Mouse (Mus musculus): ENCODE measurements around the gene Pik3r5. TPM values are rescaled to one million over a fixed set of nuclear protein-coding genes. Genes with fewer than 3 reads are reported as not detected.

Pik3r5 gene
- polyA plus RNA-seq, 2 experiments = 0.46 to 0.66 TPM

GRCm38 (mm10) chr11:68433534-68433933, 1.6 kb downstream of the Pik3r5 start:
- no peak for ATAC-seq (ENCODE audit: insufficient read depth)
- no peak overlapping the region for H3K27ac ChIP-seq
- H3K9me3 ChIP-seq (ENCODE audit: control insufficient read depth, low read length) = no peaks in the 10 kb centered on the region
- 65% methylated on average over 5 of the region's 5 CpGs for WGBS (ENCODE audit: insufficient replicate concordance)
- no peak for TF ChIP-seq EP300 (IDR thresholded peaks at IDR 0.05; ENCODE audit: low read depth)
- TF ChIP-seq CTCF (IDR thresholded peaks at IDR 0.05; ENCODE audit: low read depth) = no peak
- H3K9ac ChIP-seq (replicated peaks) = no peak overlapping the region
- 0 out of 4 replicates have a peak, but pooled peaks cover 0 to 2% of the 10 kb centered on the region in 2 experiments for H3K4me1 ChIP-seq (replicated peaks; ENCODE audit: control insufficient read depth in 2 of 2, insufficient read depth in 2 of 2, low read length in 1 of 2)
- H3K4me3 ChIP-seq (ENCODE audit: insufficient read depth in 1 of 2, low read depth in 2 of 2, low read length in 2 of 2) = no peak overlapping the region
- H3K36me3 ChIP-seq (replicated peaks; ENCODE audit: control insufficient read depth, insufficient read depth, low read depth) = no peaks in the 10 kb centered on the region
- DNase-seq (ENCODE audit: low read depth in 3 of 3, low spot score in 3 of 3) = no peak
- no peak overlapping the region for H3K4me2 ChIP-seq (ENCODE audit: low read depth)
- H3K27me3 ChIP-seq (ENCODE audit: control insufficient read depth, insufficient read depth, low read length) = peaks cover 3% of the 10 kb centered on the region

- H3K4me1 ChIP-seq (replicated peaks; ENCODE audit: control insufficient read depth in 2 of 2, insufficient read depth in 2 of 2, low read length in 1 of 2) = 0 out of 4 replicates have a peak, but pooled peaks cover 0 to 2% of the 10 kb centered on the region in 2 experiments
- H3K36me3 ChIP-seq (replicated peaks; ENCODE audit: control insufficient read depth, insufficient read depth, low read depth) = no peaks in the 10 kb centered on the region
- no peak for ATAC-seq (ENCODE audit: insufficient read depth)
- H3K9me3 ChIP-seq (ENCODE audit: control insufficient read depth, low read length) = no peaks in the 10 kb centered on the region
- H3K4me3 ChIP-seq (ENCODE audit: insufficient read depth in 1 of 2, low read depth in 2 of 2, low read length in 2 of 2) = no peak overlapping the region
- no peak overlapping the region for H3K27ac ChIP-seq
- TF ChIP-seq EP300 (IDR thresholded peaks at IDR 0.05; ENCODE audit: low read depth) = no peak
- no peak for TF ChIP-seq CTCF (IDR thresholded peaks at IDR 0.05; ENCODE audit: low read depth)
- H3K27me3 ChIP-seq (ENCODE audit: control insufficient read depth, insufficient read depth, low read length) = peaks cover 3% of the 10 kb centered on the region
- DNase-seq (ENCODE audit: low read depth in 3 of 3, low spot score in 3 of 3) = no peak
- H3K4me2 ChIP-seq (ENCODE audit: low read depth) = no peak overlapping the region
- H3K9ac ChIP-seq (replicated peaks) = no peak overlapping the region
- 38% methylated on average over 2 of the region's 2 CpGs for WGBS (ENCODE audit: insufficient replicate concordance)
Observed at GRCm38 (mm10) chr11:68434697-68435096, 2.8 kb downstream of the Pik3r5 start.

DNA sequence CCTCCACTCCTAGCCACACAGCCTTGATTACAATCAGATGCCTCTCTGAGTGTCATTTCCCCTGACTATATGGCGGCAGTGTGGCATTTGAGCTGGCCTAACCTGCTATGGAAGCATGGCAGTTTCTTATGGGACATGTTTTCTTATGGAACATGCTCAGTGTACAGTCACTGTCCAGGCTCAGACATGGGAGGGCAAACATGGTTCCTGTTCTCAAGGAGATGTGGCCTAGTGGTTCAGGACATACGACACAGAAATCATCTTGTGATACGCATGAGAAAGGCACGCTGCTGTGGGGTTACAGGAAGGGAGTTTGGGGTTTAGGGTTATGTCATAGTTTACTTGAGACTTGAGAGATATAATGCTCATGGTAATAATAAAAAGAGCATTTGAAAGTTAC, 3.7 kb downstream of the Pik3r5 start:
- Histone ChIP-seq H3K4me1 (replicated peaks; ENCODE audit: control insufficient read depth in 2 of 2, insufficient read depth in 2 of 2, low read length in 1 of 2) (0 out of 4 replicates have a peak, but pooled peaks cover 0 to 2% of the 10 kb centered on the region in 2 experiments), H3K36me3 (replicated peaks; ENCODE audit: control insufficient read depth, insufficient read depth, low read depth) (no peaks in the 10 kb centered on the region), H3K4me2 (ENCODE audit: low read depth) (no peak overlapping the region), H3K9me3 (ENCODE audit: control insufficient read depth, low read length) (no peaks in the 10 kb centered on the region), H3K9ac (replicated peaks) (no peak overlapping the region), H3K27ac (no peak overlapping the region), H3K4me3 (ENCODE audit: insufficient read depth in 1 of 2, low read depth in 2 of 2, low read length in 2 of 2) (no peak overlapping the region), H3K27me3 (ENCODE audit: control insufficient read depth, insufficient read depth, low read length) (peaks cover 3% of the 10 kb centered on the region)
- WGBS (ENCODE audit: insufficient replicate concordance) = 60% methylated on average over 4 of the region's 4 CpGs
- TF ChIP-seq EP300 (IDR thresholded peaks at IDR 0.05; ENCODE audit: low read depth) = no peak
- no peak for TF ChIP-seq CTCF (IDR thresholded peaks at IDR 0.05; ENCODE audit: low read depth)
- DNase-seq (ENCODE audit: low read depth in 3 of 3, low spot score in 3 of 3) (no peak), ATAC-seq (ENCODE audit: insufficient read depth) (no peak)

DNA sequence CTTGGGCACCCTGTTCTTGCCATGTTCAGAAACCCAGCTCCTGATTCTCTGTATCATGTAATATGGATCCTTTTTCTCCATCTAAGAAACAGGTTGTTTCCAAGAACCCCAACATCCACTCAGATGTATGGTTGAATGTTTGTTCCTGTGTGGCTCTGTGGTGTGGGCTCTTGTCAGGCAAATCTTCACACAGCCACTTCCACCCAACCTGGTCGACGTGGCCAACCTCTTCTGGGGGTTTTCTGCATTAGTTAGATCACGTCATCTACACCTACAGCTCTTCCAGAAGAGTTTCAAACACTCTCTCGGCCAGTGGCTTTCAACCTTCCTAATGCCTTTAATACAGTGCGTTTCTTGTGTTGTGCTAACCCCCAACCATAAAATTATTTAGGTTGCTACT, 4.5 kb downstream of the Pik3r5 start:
- TF ChIP-seq CTCF (IDR thresholded peaks at IDR 0.05; ENCODE audit: low read depth) (no peak), EP300 (IDR thresholded peaks at IDR 0.05; ENCODE audit: low read depth) (no peak)
- DNase-seq (ENCODE audit: low read depth in 3 of 3, low spot score in 3 of 3) (no peak), ATAC-seq (ENCODE audit: insufficient read depth) (no peak)
- no peak overlapping the region for H3K4me2 ChIP-seq (ENCODE audit: low read depth)
- no peaks in the 10 kb centered on the region for H3K9me3 ChIP-seq (ENCODE audit: control insufficient read depth, low read length)
- 51% methylated on average over 5 of the region's 5 CpGs for WGBS (ENCODE audit: insufficient replicate concordance)
- no peak overlapping the region for H3K27ac ChIP-seq
- no peak overlapping the region for H3K4me3 ChIP-seq (ENCODE audit: insufficient read depth in 1 of 2, low read depth in 2 of 2, low read length in 2 of 2)
- no peaks in the 10 kb centered on the region for H3K36me3 ChIP-seq (replicated peaks; ENCODE audit: control insufficient read depth, insufficient read depth, low read depth)
- no peaks in the 10 kb centered on the region; the same call in none of the 2 replicates for H3K27me3 ChIP-seq (ENCODE audit: control insufficient read depth, insufficient read depth, low read length)
- no peak overlapping the region for H3K9ac ChIP-seq (replicated peaks)
- H3K4me1 ChIP-seq (replicated peaks; ENCODE audit: control insufficient read depth in 2 of 2, insufficient read depth in 2 of 2, low read length in 1 of 2) = no peaks in the 10 kb centered on the region

DNA sequence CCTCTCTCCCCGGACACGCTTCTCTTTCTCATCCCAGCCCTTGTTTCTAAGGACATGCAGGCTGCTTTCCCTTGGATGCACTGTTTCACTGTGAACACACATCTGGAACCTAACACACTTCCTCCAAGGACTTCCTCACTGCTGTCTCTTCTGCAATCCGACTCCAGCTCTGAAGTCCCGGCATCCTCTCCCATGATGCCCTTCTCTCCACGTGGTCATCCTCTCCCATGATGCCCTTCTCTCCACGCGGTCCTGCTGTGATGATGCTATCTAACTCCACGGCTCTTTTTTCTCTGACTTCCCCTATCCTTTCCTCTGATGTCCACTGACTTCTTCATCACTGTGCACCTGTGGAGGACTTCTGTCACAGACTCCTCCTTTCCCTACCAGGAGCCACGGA, 8.2 kb downstream of the Pik3r5 start:
- no peak for ATAC-seq (ENCODE audit: insufficient read depth)
- no peaks in the 10 kb centered on the region for H3K36me3 ChIP-seq (replicated peaks; ENCODE audit: control insufficient read depth, insufficient read depth, low read depth)
- no peak overlapping the region for H3K4me3 ChIP-seq (ENCODE audit: insufficient read depth in 1 of 2, low read depth in 2 of 2, low read length in 2 of 2)
- H3K9me3 ChIP-seq (ENCODE audit: control insufficient read depth, low read length) = no peaks in the 10 kb centered on the region
- 51% methylated on average over 9 of the region's 9 CpGs for WGBS (ENCODE audit: insufficient replicate concordance)
- TF ChIP-seq EP300 (IDR thresholded peaks at IDR 0.05; ENCODE audit: low read depth) = no peak
- no peak for TF ChIP-seq CTCF (IDR thresholded peaks at IDR 0.05; ENCODE audit: low read depth)
- no peak overlapping the region for H3K9ac ChIP-seq (replicated peaks)
- H3K27me3 ChIP-seq (ENCODE audit: control insufficient read depth, insufficient read depth, low read length) = no peaks in the 10 kb centered on the region
- no peaks in the 10 kb centered on the region for H3K4me1 ChIP-seq (replicated peaks; ENCODE audit: control insufficient read depth in 2 of 2, insufficient read depth in 2 of 2, low read length in 1 of 2)
- DNase-seq (ENCODE audit: low read depth in 3 of 3, low spot score in 3 of 3) = no peak
- no peak overlapping the region for H3K27ac ChIP-seq
- no peak overlapping the region for H3K4me2 ChIP-seq (ENCODE audit: low read depth)

All from liver, embryonic 14.5 days (tissue).